9 mouse cellular contexts compared by ENCODE assay signal in genomic region chr14:61689776-61690175, GRCm38 (mm10).
DNase-seq lines count a peak whose midpoint lies in the region; ATAC-seq lines count a peak whose summit lies in the region.
"Had no signal": no experiment of that assay in that cellular context is flagged by ENCODE, and none has a peak within 500 bp of the region (broad histone marks: within the 10 kb centered on the region; RNA-seq: fewer than 3 reads in every experiment).

No protein-coding gene starts in this region.

- DNase-seq in liver, embryonic 11.5 days (ENCODE audit: low spot score), result no peak
- DNase-seq in liver, result no peak
- no peak for DNase-seq in forebrain, embryonic 11.5 days (ENCODE audit: low spot score)
- DNase-seq in cerebellum, adult 11-12 months, result no peak
- DNase-seq in c-Kit-positive CD71-positive TER-119-positive erythroid progenitor cells, embryonic 14.5 days (ENCODE audit: low spot score), result no peak

- peaks cover 8% of the 10 kb centered on the region; the same call in 1 of the 2 replicates for H3K4me1 ChIP-seq in liver, embryonic 11.5 days (replicated peaks; ENCODE audit: control insufficient read depth, insufficient read depth, low read length)
- H3K4me1 ChIP-seq in forebrain, embryonic 11.5 days (replicated peaks; ENCODE audit: control insufficient read depth, insufficient read depth, low read length), result peaks cover 16% of the 10 kb centered on the region
- H3K4me1 ChIP-seq in intestine, embryonic 16.5 days (ENCODE audit: control insufficient read depth, insufficient read depth, low read length), result peaks cover 19% of the 10 kb centered on the region
- peaks cover 29% of the 10 kb centered on the region for H3K4me1 ChIP-seq in neural tube, embryonic 13.5 days (replicated peaks)

- peak overlapping the region; percentile 57 for H3K4me2 ChIP-seq in liver, embryonic 11.5 days
- H3K4me2 ChIP-seq in forebrain, embryonic 11.5 days (ENCODE audit: low read depth, low read length, severe bottlenecking), result peak overlapping the region; percentile 26; the same call in 1 of the 2 replicates
- peak overlapping the region; percentile 32; the same call in 1 of the 2 replicates for H3K4me2 ChIP-seq in intestine, embryonic 16.5 days (ENCODE audit: low read depth, low read length)
- peak overlapping the region; percentile 45 for H3K4me2 ChIP-seq in neural tube, embryonic 13.5 days

- WGBS in liver, embryonic 11.5 days, result 14% methylated on average over 24 of the region's 24 CpGs
- 5% methylated on average over 24 of the region's 24 CpGs for WGBS in forebrain, embryonic 11.5 days
- WGBS in intestine, embryonic 16.5 days, result 22% methylated on average over 24 of the region's 24 CpGs
- WGBS in neural tube, embryonic 13.5 days, result 8% methylated on average over 24 of the region's 24 CpGs

- peaks cover 61% of the 10 kb centered on the region for H3K27me3 ChIP-seq in liver, embryonic 11.5 days (replicated peaks; ENCODE audit: control insufficient read depth, insufficient read depth, low read length)
- H3K27me3 ChIP-seq in forebrain, embryonic 11.5 days (ENCODE audit: control insufficient read depth, insufficient read depth, low read length), result peaks cover 42% of the 10 kb centered on the region
- H3K27me3 ChIP-seq in intestine, embryonic 16.5 days (replicated peaks; ENCODE audit: control insufficient read depth, insufficient read depth, low read length), result peaks cover 27% of the 10 kb centered on the region
- H3K27me3 ChIP-seq in neural tube, embryonic 13.5 days, result peaks cover 79% of the 10 kb centered on the region
- H3K27me3 ChIP-seq: Patski had no signal

- no peak overlapping the region for H3K27ac ChIP-seq in liver, embryonic 11.5 days (ENCODE audit: low read depth, low read length)
- no peak overlapping the region for H3K27ac ChIP-seq in forebrain, embryonic 11.5 days (ENCODE audit: low read depth, low read length)
- no peak overlapping the region for H3K27ac ChIP-seq in intestine, embryonic 16.5 days (ENCODE audit: low read length)
- H3K27ac ChIP-seq in neural tube, embryonic 13.5 days (replicated peaks), result no peak overlapping the region
- H3K27ac ChIP-seq: macrophage had no signal

- H3K9ac ChIP-seq in liver, embryonic 11.5 days (ENCODE audit: low read depth, low read length), result no peak overlapping the region
- H3K9ac ChIP-seq in forebrain, embryonic 11.5 days (ENCODE audit: low read length), result no peak overlapping the region
- H3K9ac ChIP-seq in intestine, embryonic 16.5 days (ENCODE audit: low read depth, low read length), result no peak overlapping the region
- 0 out of 2 replicates have a peak overlapping the region, but pooled peaks have one; percentile 12 for H3K9ac ChIP-seq in neural tube, embryonic 13.5 days

- H3K36me3 ChIP-seq in liver, embryonic 11.5 days (ENCODE audit: control insufficient read depth, insufficient read depth, low read length), result no peaks in the 10 kb centered on the region
- H3K36me3 ChIP-seq in forebrain, embryonic 11.5 days (ENCODE audit: control insufficient read depth, insufficient read depth, low read length), result no peaks in the 10 kb centered on the region
- no peaks in the 10 kb centered on the region for H3K36me3 ChIP-seq in intestine, embryonic 16.5 days (ENCODE audit: control insufficient read depth, insufficient read depth, low read length)
- no peaks in the 10 kb centered on the region for H3K36me3 ChIP-seq in neural tube, embryonic 13.5 days

- H3K4me3 ChIP-seq in liver, embryonic 11.5 days (ENCODE audit: low read depth, low read length), result peak overlapping the region; percentile 28
- H3K4me3 ChIP-seq in forebrain, embryonic 11.5 days (ENCODE audit: low read depth, low read length), result no peak overlapping the region
- H3K4me3 ChIP-seq in intestine, embryonic 16.5 days (ENCODE audit: low read length), result peak overlapping the region; percentile 20
- H3K4me3 ChIP-seq in neural tube, embryonic 13.5 days, result peak overlapping the region; percentile 20

- no peak for ATAC-seq in liver, embryonic 11.5 days (replicated peaks; ENCODE audit: low FRiP score)
- no peak for ATAC-seq in forebrain, embryonic 11.5 days (replicated peaks; ENCODE audit: low FRiP score)
- ATAC-seq in intestine, embryonic 16.5 days, result no peak
- ATAC-seq in neural tube, embryonic 13.5 days (ENCODE audit: low read depth), result no peak
- ATAC-seq: Patski had no signal

- H3K9me3 ChIP-seq in liver, embryonic 11.5 days (ENCODE audit: control insufficient read depth, low read length), result no peaks in the 10 kb centered on the region
- no peaks in the 10 kb centered on the region for H3K9me3 ChIP-seq in forebrain, embryonic 11.5 days (ENCODE audit: control insufficient read depth, low read length)
- no peaks in the 10 kb centered on the region for H3K9me3 ChIP-seq in intestine, embryonic 16.5 days (ENCODE audit: control insufficient read depth, low read length)
- no peaks in the 10 kb centered on the region for H3K9me3 ChIP-seq in neural tube, embryonic 13.5 days
